In the genomic region with DNA sequence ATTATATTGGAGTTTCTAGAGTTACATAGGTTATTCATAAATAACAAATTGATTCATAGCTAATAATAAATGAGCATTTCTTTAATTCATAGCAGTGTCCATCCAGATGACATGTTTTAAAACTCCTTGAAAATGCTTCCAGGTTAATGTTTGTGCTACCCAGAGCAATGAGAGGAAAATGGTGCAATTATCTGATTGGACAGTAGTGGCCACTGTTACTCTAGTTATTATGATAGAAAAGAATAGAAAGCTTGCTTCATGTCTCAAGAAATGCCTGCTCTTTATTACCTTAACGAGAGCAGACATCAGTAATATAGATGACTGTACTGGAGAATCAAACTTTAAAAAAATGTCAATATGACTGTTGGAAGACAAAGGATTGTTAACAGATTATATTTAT, we compare ENCODE assay signal across 8 mouse cellular contexts.
DNase-seq lines count a peak whose midpoint lies in the region; ATAC-seq and TF ChIP-seq lines count a peak whose summit lies in the region.

No protein-coding gene starts in this region.

- no peaks in the 10 kb centered on the region for H3K36me3 ChIP-seq in hindbrain, embryonic 12.5 days
- no peaks in the 10 kb centered on the region for H3K36me3 ChIP-seq in hindbrain, embryonic 10.5 days
- H3K36me3 ChIP-seq in CH12.LX (replicated peaks in 1 of 2; ENCODE audit: control insufficient read depth in 1 of 2, insufficient read depth in 1 of 2, low read length in 1 of 2) = no peaks in the 10 kb centered on the region

- H3K4me1 ChIP-seq in hindbrain, embryonic 12.5 days = no peaks in the 10 kb centered on the region
- no peaks in the 10 kb centered on the region for H3K4me1 ChIP-seq in hindbrain, embryonic 10.5 days (replicated peaks)
- no peaks in the 10 kb centered on the region for H3K4me1 ChIP-seq in CH12.LX (ENCODE audit: control insufficient read depth in 1 of 2, insufficient read depth in 2 of 2)

- no peak overlapping the region for H3K9ac ChIP-seq in hindbrain, embryonic 12.5 days
- no peak overlapping the region for H3K9ac ChIP-seq in CH12.LX (ENCODE audit: insufficient read depth, low read depth)

- TF ChIP-seq POLR2A in CH12.LX (IDR thresholded peaks at IDR 0.05; ENCODE audit: low read depth, low read length) = no peak

- no peak for DNase-seq in hindbrain, embryonic 10.5 days (ENCODE audit: low spot score)
- peak; percentile 41 for DNase-seq in CH12.LX (ENCODE audit: extremely low read depth)
- peak; percentile 62 for DNase-seq in cerebellum, adult 18-20 months
- peak; percentile 56 to 58 for DNase-seq in left cerebral cortex, postnatal 14 days (ENCODE audit: low spot score in 2 of 2)
- no peak for DNase-seq in thymus, postnatal 10 days (ENCODE audit: low spot score in 2 of 2)
- no peak for DNase-seq in ovary, postnatal 10 days (ENCODE audit: low spot score)
- DNase-seq in urinary bladder, adult 18-20 months (ENCODE audit: low spot score in 2 of 2) = no peak

- TF ChIP-seq CTCF in CH12.LX (conservative IDR thresholded peaks at IDR 0.05 in 1 of 2, IDR thresholded peaks at IDR 0.05 in 1 of 2; ENCODE audit: low read depth in 2 of 2, low read length in 2 of 2) = peak in 1 of 2 experiments; percentile 50; a peak in 2 of 4 replicates

- no peaks in the 10 kb centered on the region for H3K9me3 ChIP-seq in hindbrain, embryonic 12.5 days (replicated peaks)
- H3K9me3 ChIP-seq in hindbrain, embryonic 10.5 days = no peaks in the 10 kb centered on the region
- H3K9me3 ChIP-seq in CH12.LX (replicated peaks; ENCODE audit: low read length) = no peaks in the 10 kb centered on the region

- in situ Hi-C loops in CH12.LX (cut with MboI; ENCODE audit: low pct_ligation_motif_present, low pct_unique_long_range_greater_than_20kb, low sequenced_read_pairs) = no loop called here

- ATAC-seq in hindbrain, embryonic 12.5 days (ENCODE audit: low FRiP score) = 0 out of 2 replicates have a peak, but pooled peaks have one; percentile 48

- dilution Hi-C loops in CH12.LX (cut with MboI; ENCODE audit: extremely low pct_ligation_motif_present, extremely low pct_unique_long_range_greater_than_20kb, low sequenced_read_pairs) = no loop called here

- H3K79me2 ChIP-seq in CH12.LX (replicated peaks; ENCODE audit: control insufficient read depth, extremely low read depth, insufficient read depth, poor library complexity, severe bottlenecking) = no peaks in the 10 kb centered on the region

- no peak for TF ChIP-seq EP300 in CH12.LX (IDR thresholded peaks at IDR 0.05; ENCODE audit: low read length)

- intact Hi-C loops in left cerebral cortex, postnatal 14 days (cut with DNase I) = loop anchor here (10.0 kb wide), 1 partner anchor 192 kb away; no protein-coding TSS in a partner anchor

- TF ChIP-seq RAD21 in CH12.LX (IDR thresholded peaks at IDR 0.05; ENCODE audit: low read depth, low read length) = peak; percentile 53

- WGBS in hindbrain, embryonic 12.5 days = 34% methylated on average over 1 of the region's 1 CpGs
- 47% methylated on average over 1 of the region's 1 CpGs for WGBS in hindbrain, embryonic 10.5 days

- H3K27me3 ChIP-seq in hindbrain, embryonic 12.5 days = no peaks in the 10 kb centered on the region
- no peaks in the 10 kb centered on the region for H3K27me3 ChIP-seq in hindbrain, embryonic 10.5 days (ENCODE audit: insufficient read depth, poor library complexity, severe bottlenecking)
- H3K27me3 ChIP-seq in CH12.LX (replicated peaks) = no peaks in the 10 kb centered on the region

- no peak overlapping the region for H3K4me2 ChIP-seq in hindbrain, embryonic 12.5 days (replicated peaks)
- H3K4me2 ChIP-seq in CH12.LX (ENCODE audit: insufficient read depth, low read depth, poor library complexity, severe bottlenecking) = no peak overlapping the region

- H3K4me3 ChIP-seq in hindbrain, embryonic 12.5 days = no peak overlapping the region
- H3K4me3 ChIP-seq in hindbrain, embryonic 10.5 days = no peak overlapping the region
- no peak overlapping the region for H3K4me3 ChIP-seq in CH12.LX (replicated peaks in 1 of 3; ENCODE audit: low read depth in 2 of 3, low read length in 2 of 3, poor library complexity in 1 of 3)

- H3K27ac ChIP-seq in hindbrain, embryonic 12.5 days = no peak overlapping the region
- H3K27ac ChIP-seq in hindbrain, embryonic 10.5 days = no peak overlapping the region
- H3K27ac ChIP-seq in CH12.LX (ENCODE audit: insufficient read depth, low read depth) = no peak overlapping the region

TF ChIP-seq in CH12.LX, 34 proteins besides CTCF, POLR2A, EP300 and RAD21:
- TF ChIP-seq USF1 (IDR thresholded peaks at IDR 0.05; ENCODE audit: low read depth, low read length) = no peak
- peak; percentile 11; the same call in 1 of the 2 replicates for TF ChIP-seq SMC3 (IDR thresholded peaks at IDR 0.05; ENCODE audit: low read depth, low read length)
- TF ChIP-seq ZC3H11A (IDR thresholded peaks at IDR 0.05; ENCODE audit: low read depth, low read length) = no peak
- no peak for TF ChIP-seq ETS1 (conservative IDR thresholded peaks at IDR 0.05; ENCODE audit: low read depth, low read length)
- TF ChIP-seq RCOR1 (conservative IDR thresholded peaks at IDR 0.05; ENCODE audit: low read depth, low read length) = no peak
- TF ChIP-seq NRF1 (IDR thresholded peaks at IDR 0.05; ENCODE audit: low read depth, low read length) = no peak
- TF ChIP-seq GABPA (IDR thresholded peaks at IDR 0.05; ENCODE audit: insufficient replicate concordance, low read depth, low read length) = no peak
- no peak for TF ChIP-seq E2F4 (IDR thresholded peaks at IDR 0.05; ENCODE audit: insufficient replicate concordance, low read depth, low read length)

Comparison
In these comparisons a context has a peak if more than half of its experiments do, and no peak if none do; other contexts are left out.
1. DNase-seq: peak in CH12.LX (single experiment), cerebellum, adult 18-20 months (2 of 2) and left cerebral cortex, postnatal 14 days (2 of 2); none in hindbrain, embryonic 10.5 days (single experiment), thymus, postnatal 10 days (0 of 2), ovary, postnatal 10 days (single experiment) and urinary bladder, adult 18-20 months (0 of 2).